22 mouse cellular contexts compared by ENCODE assay signal in the genomic region with DNA sequence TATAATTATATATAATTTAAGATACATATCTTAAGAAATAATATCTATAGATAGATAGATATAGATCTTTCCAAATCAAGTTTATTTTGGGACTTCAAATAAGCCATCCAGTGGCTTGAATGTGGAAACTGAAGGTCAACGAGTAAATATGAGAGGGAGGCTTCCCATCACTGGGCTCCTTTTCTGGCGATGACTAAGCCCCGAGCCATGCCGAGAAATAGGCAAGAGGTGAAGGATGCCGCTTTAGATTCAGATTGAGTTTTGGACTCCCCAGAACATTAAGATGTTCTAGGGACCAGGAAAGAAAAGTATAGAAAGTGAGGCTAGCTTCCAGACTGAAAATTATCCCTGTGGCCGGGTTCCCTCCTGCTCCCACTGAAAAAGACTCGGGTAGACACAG. TPM values are rescaled to one million over a fixed set of nuclear protein-coding genes. Genes with fewer than 3 reads are reported as not detected.
DNase-seq lines count a peak whose midpoint lies in the region; TF ChIP-seq lines count a peak whose summit lies in the region.
"Had no signal": no experiment of that assay in that cellular context is flagged by ENCODE, and none has a peak within 500 bp of the region (broad histone marks: within the 10 kb centered on the region; RNA-seq: fewer than 3 reads in every experiment).

No protein-coding gene starts in this region.

- intact Hi-C loops in gastrocnemius, adult 2 months (cut with DNase I): no loop called here

- peak; percentile 26 for DNase-seq in gastrocnemius, adult 2 months
- no peak for DNase-seq in gastrocnemius, postnatal 25 days
- DNase-seq in adrenal gland, postnatal 10 days: peak; percentile 12
- DNase-seq in adrenal gland, postnatal 25 days: peak; percentile 4
- DNase-seq in MN1 (ENCODE audit: low spot score): no peak
- DNase-seq in urinary bladder, postnatal 36 days (ENCODE audit: low spot score in 2 of 2): no peak
- DNase-seq: cerebellum, adult 11-12 months; cerebellum, adult 8-10 months; cerebellum, postnatal 10 days; cerebellum, postnatal 36 days; embryo, embryonic 11 days; gastrocnemius, postnatal 10 days; heart, adult 11 months had no signal

- TF ChIP-seq CTCF in gastrocnemius, adult 2 months (IDR thresholded peaks at IDR 0.05): no peak

- peak overlapping the region; percentile 59 for H3K4me3 ChIP-seq in gastrocnemius, adult 2 months
- H3K4me3 ChIP-seq: embryonic facial prominence, embryonic 10.5 days; embryonic facial prominence, embryonic 13.5 days; erythroblast, embryonic 14.5 days; forebrain, embryonic 12.5 days; forebrain, embryonic 15.5 days; hindbrain, embryonic 12.5 days; hindbrain, embryonic 15.5 days had no signal

- H3K27ac ChIP-seq in gastrocnemius, adult 2 months: peak overlapping the region; percentile 85
- H3K27ac ChIP-seq: embryonic facial prominence, embryonic 10.5 days; embryonic facial prominence, embryonic 13.5 days; forebrain, embryonic 12.5 days; forebrain, embryonic 15.5 days; hindbrain, embryonic 12.5 days; hindbrain, embryonic 15.5 days had no signal

RNA-seq across cellular contexts. Expression of a gene that starts 4.4 kb away (rescaled TPM):
- total RNA-seq in gastrocnemius, adult 2 months (2021): 1,000 to 10,000 TPM in 1 of 2 experiments, 100 to 1,000 TPM in 1; 749 to 2,272 TPM
- total RNA-seq in gastrocnemius, postnatal 25 days (2021): 1,000 to 10,000 TPM; 1,393 to 2,492 TPM
- total RNA-seq in adrenal gland, postnatal 10 days (2021): 100 to 1,000 TPM in 1 of 2 experiments, 10 to 100 TPM in 1; 43.0 to 253 TPM
- total RNA-seq in adrenal gland, postnatal 25 days (2021): 1.0 and 1.4 TPM in 2 replicates
- total RNA-seq: hematopoietic stem cell, adult 5-6 weeks; MEL had no signal

Comparison
In these comparisons a context has a peak if more than half of its experiments do, and no peak if none do; other contexts are left out.
1. DNase-seq: peak in gastrocnemius, adult 2 months (single experiment), adrenal gland, postnatal 10 days (single experiment) and adrenal gland, postnatal 25 days (single experiment); none in gastrocnemius, postnatal 25 days (single experiment), MN1 (single experiment) and urinary bladder, postnatal 36 days (0 of 2).
2. RNA of a gene that starts 4.4 kb away (total RNA-seq): 1,393 to 2,492 TPM in gastrocnemius, postnatal 25 days, 749 to 2,272 TPM in gastrocnemius, adult 2 months and 43.0 to 253 TPM in adrenal gland, postnatal 10 days; 1.0 to 1.4 TPM in adrenal gland, postnatal 25 days; every median in the first group is over 10 times any median in the second.